Mouse (Mus musculus) lung, adult 2 months (tissue): ENCODE measurements around the gene Olfr203. TPM values are rescaled to one million over a fixed set of nuclear protein-coding genes. Genes with fewer than 3 reads are reported as not detected.

Experiments
- DNase-seq: peaks from one replicate; pipeline ENCODE4 v3.0.0; 2022
- H3K4me1 ChIP-seq: fragments of 200-500 bp; 2 replicates; pipeline ENCODE4 v1.6.1; 2011; ENCODE audit warnings: low read length; ENCODE audit not compliant: control insufficient read depth, insufficient read depth
- H3K4me3 ChIP-seq: fragments of 200-500 bp; replicated peaks from 2 replicates; pipeline ENCODE3; 2011; ENCODE audit warnings: low read depth, mild to moderate bottlenecking, control low read depth, low read length; ENCODE audit errors: extremely low read depth
- CTCF ChIP-seq: fragments of 200-500 bp; IDR thresholded peaks from 2 replicates; pipeline ENCODE4 v1.5.1; 2011; ENCODE audit warnings: mild to moderate bottlenecking, low read length, control low read depth; ENCODE audit not compliant: insufficient read depth
- POLR2A ChIP-seq: fragments of 200-500 bp; IDR thresholded peaks from 2 replicates; pipeline ENCODE4 v1.6.1; 2011; ENCODE audit warnings: low read depth, mild to moderate bottlenecking, control low read depth, low read length, borderline replicate concordance; ENCODE audit errors: extremely low read depth
- WGBS: fragments of 180-500 bp; shearing (Covaris S2); methylation state at CpG from one replicate; pipeline ENCODE4 v1.1.7; 2018; 5-methylcytosine and 5-hydroxymethylcytosine counted together
- polyA plus RNA-seq: library from polyadenylated mRNA; depleted of rRNA; stranded (reverse); fragments of >200 nt; gene quantifications from 2 replicates; pipeline ENCODE4 v1.2.3, GENCODE M21; 2012; rRNA removed

Gene Olfr203
- polyA plus RNA-seq, 1 experiment = not detected

GRCm38 (mm10) chr16:59349146-59349545 is 50.5 kb downstream of the Olfr203 start, which contains the start of gene Olfr206:
TSS of gene Olfr206 (minus strand) at chr16:59349246.
- no peak within 1 kb of the TSS for H3K4me3 ChIP-seq
- DNase-seq = no peak
- 75% methylated on average over 1 of the region's 1 CpGs for WGBS
- TF ChIP-seq CTCF (no peak), POLR2A (no peak)
- H3K4me1 ChIP-seq = no peaks in the 10 kb centered on the region

Other genes with a start within 250 kb of the Olfr203 start
- gene Olfr190, start 220.9 kb upstream of the Olfr203 start, polyA plus RNA-seq = not detected in 2 replicates
- not detected in 2 replicates for gene Olfr191, start 209.1 kb upstream of the Olfr203 start, polyA plus RNA-seq
- gene Olfr193, start 187.0 kb upstream of the Olfr203 start, polyA plus RNA-seq = not detected in 2 replicates
- not detected in 2 replicates for gene Olfr194, start 177.8 kb upstream of the Olfr203 start, polyA plus RNA-seq
- gene Olfr195, start 151.8 kb upstream of the Olfr203 start, polyA plus RNA-seq = not detected in 2 replicates
- gene Olfr196, start 128.4 kb upstream of the Olfr203 start, polyA plus RNA-seq = not detected in 2 replicates
- gene Olfr198, start 95.3 kb upstream of the Olfr203 start, polyA plus RNA-seq = not detected in 2 replicates
- not detected in 2 replicates for gene Olfr199, start 79.1 kb upstream of the Olfr203 start, polyA plus RNA-seq
- gene Olfr201, start 26.2 kb upstream of the Olfr203 start, polyA plus RNA-seq = not detected in 2 replicates
- not detected in 2 replicates for gene Olfr202, start 12.1 kb upstream of the Olfr203 start, polyA plus RNA-seq
- not detected in 2 replicates for gene Olfr204, start 19.4 kb downstream of the Olfr203 start, polyA plus RNA-seq
- not detected in 2 replicates for gene Olfr205, start 32.3 kb downstream of the Olfr203 start, polyA plus RNA-seq
- gene Olfr206, start 50.4 kb downstream of the Olfr203 start, polyA plus RNA-seq = not detected in 2 replicates
- not detected in 2 replicates for gene Olfr209, start 65.1 kb downstream of the Olfr203 start, polyA plus RNA-seq
- gene Gabrr3, start 108.5 kb downstream of the Olfr203 start, polyA plus RNA-seq = not detected in 2 replicates
- 4.4 and 7.0 TPM in 2 replicates for gene Riox2, start 172.9 kb downstream of the Olfr203 start, polyA plus RNA-seq